Mouse (Mus musculus) CH12.LX (cell line): ENCODE measurements at regions not wholly inside any gene's neighbourhood (a gene's known extent, or its start where the extent isn't known, plus 50 kb on each side); places are given as distances from the start of the nearest gene placed in this dataset.

Source experiments
- DNase-seq: peaks from one replicate; pipeline ENCODE4 v3.0.0-alpha.2; 2013; ENCODE audit errors: extremely low read depth
- H3K27ac ChIP-seq: 2 replicates; pipeline ENCODE4 v1.5.1; 2012; ENCODE audit warnings: low read depth, mild to moderate bottlenecking, control low read depth, moderate library complexity; ENCODE audit not compliant: insufficient read depth
- H3K27me3 ChIP-seq: replicated peaks from 2 replicates; pipeline ENCODE3; 2012; ENCODE audit warnings: inconsistent platforms
- H3K36me3 ChIP-seq, 2 experiments: replicated peaks in 1 of 2; 2 replicates each; pipeline versions ENCODE3 to v1.6.1; 2012; ENCODE audit warnings: inconsistent platforms in 1 of 2, low read length in 1 of 2, mild to moderate bottlenecking in 1 of 2, mixed read lengths in 1 of 2, moderate library complexity in 1 of 2; ENCODE audit not compliant: control insufficient read depth in 1 of 2, insufficient read depth in 1 of 2
- H3K4me1 ChIP-seq, 2 experiments: 2 replicates each; pipeline ENCODE4 v1.6.1; 2012; ENCODE audit warnings: inconsistent platforms in 1 of 2, moderate library complexity in 1 of 2; ENCODE audit not compliant: insufficient read depth in 2 of 2, control insufficient read depth in 1 of 2
- H3K4me2 ChIP-seq: 2 replicates; pipeline ENCODE4 v1.6.1; 2012; ENCODE audit warnings: low read depth, mild to moderate bottlenecking, control low read depth; ENCODE audit not compliant: poor library complexity, insufficient read depth, severe bottlenecking
- H3K4me3 ChIP-seq, 3 experiments: fragments of 150-350 bp in 1 of 3; sonication (generic) in 1 of 3; replicated peaks in 1 of 3; 2 replicates each; pipeline versions ENCODE3 to v1.5.1; 2011 to 2012; ENCODE audit warnings: low read depth in 2 of 3, low read length in 2 of 3, mild to moderate bottlenecking in 2 of 3, moderate library complexity in 2 of 3, control low read depth in 1 of 3, improper control_type of control experiment in 1 of 3, inconsistent platforms in 1 of 3, mixed read lengths in 1 of 3; ENCODE audit not compliant: poor library complexity in 1 of 3
- H3K79me2 ChIP-seq: replicated peaks from 2 replicates; pipeline ENCODE4 v1.6.1; 2012; ENCODE audit warnings: mild to moderate bottlenecking, moderate library complexity; ENCODE audit not compliant: control insufficient read depth, poor library complexity, insufficient read depth, severe bottlenecking; ENCODE audit errors: extremely low read depth
- H3K9ac ChIP-seq: 2 replicates; pipeline ENCODE4 v1.6.1; 2012; ENCODE audit warnings: low read depth, mild to moderate bottlenecking, control low read depth, moderate library complexity; ENCODE audit not compliant: insufficient read depth
- H3K9me3 ChIP-seq: replicated peaks from 2 replicates; pipeline ENCODE3; 2012; ENCODE audit warnings: low read length, inconsistent platforms, mixed read lengths
- BHLHE40 ChIP-seq: IDR thresholded peaks from 2 replicates; pipeline ENCODE4 v1.6.1; 2011; ENCODE audit warnings: mild to moderate bottlenecking, low read depth, low read length, improper control_type of control experiment
- CHD1 ChIP-seq: IDR thresholded peaks from 2 replicates; pipeline ENCODE4 v1.6.1; 2012; ENCODE audit warnings: low read depth, low read length, improper control_type of control experiment, inconsistent platforms
- CHD2 ChIP-seq: IDR thresholded peaks from 2 replicates; pipeline ENCODE4 v1.6.1; 2011; ENCODE audit warnings: low read length, improper control_type of control experiment
- ELF1 ChIP-seq: IDR thresholded peaks from 2 replicates; pipeline ENCODE4 v1.6.1; 2014; ENCODE audit warnings: low read depth, mild to moderate bottlenecking, inconsistent platforms, low read length, improper control_type of control experiment
- ETS1 ChIP-seq: conservative IDR thresholded peaks from 2 replicates; pipeline ENCODE4 v1.6.1; 2012; ENCODE audit warnings: low read depth, mild to moderate bottlenecking, inconsistent platforms, low read length, improper control_type of control experiment, moderate library complexity
- GABPA ChIP-seq: IDR thresholded peaks from 2 replicates; pipeline ENCODE4 v1.6.1; 2012; ENCODE audit warnings: low read depth, low read length, improper control_type of control experiment, inconsistent platforms; ENCODE audit not compliant: insufficient replicate concordance
- IRF4 ChIP-seq: IDR thresholded peaks from 2 replicates; pipeline ENCODE4 v1.6.1; 2014; ENCODE audit warnings: low read depth, mild to moderate bottlenecking, inconsistent platforms, low read length, improper control_type of control experiment
- JUN ChIP-seq: IDR thresholded peaks from 2 replicates; pipeline ENCODE4 v1.6.1; 2011; ENCODE audit warnings: low read depth, mild to moderate bottlenecking, low read length, improper control_type of control experiment, moderate library complexity; ENCODE audit not compliant: insufficient read depth
- JUND ChIP-seq: conservative IDR thresholded peaks from 2 replicates; pipeline ENCODE4 v1.6.1; 2011; ENCODE audit warnings: low read depth, low read length, improper control_type of control experiment
- KAT2A ChIP-seq: IDR thresholded peaks from 2 replicates; pipeline ENCODE4 v1.6.1; 2012; ENCODE audit warnings: low read length, improper control_type of control experiment, inconsistent platforms; ENCODE audit not compliant: insufficient replicate concordance
- MAFK ChIP-seq: IDR thresholded peaks from 2 replicates; pipeline ENCODE4 v1.6.1; 2011; ENCODE audit warnings: low read length, improper control_type of control experiment; ENCODE audit not compliant: insufficient replicate concordance
- MAZ ChIP-seq: IDR thresholded peaks from 2 replicates; pipeline ENCODE4 v1.6.1; 2012; ENCODE audit warnings: low read depth, mild to moderate bottlenecking, inconsistent platforms, low read length, improper control_type of control experiment, moderate library complexity
- MXI1 ChIP-seq: IDR thresholded peaks from 2 replicates; pipeline ENCODE4 v1.6.1; 2011; ENCODE audit warnings: mild to moderate bottlenecking, low read depth, low read length, improper control_type of control experiment
- MYC ChIP-seq: IDR thresholded peaks from 2 replicates; pipeline ENCODE4 v1.6.1; 2011; ENCODE audit warnings: low read depth, mild to moderate bottlenecking, improper control_type of control experiment, low read length
- NELFE ChIP-seq: IDR thresholded peaks from 2 replicates; pipeline ENCODE4 v1.6.1; 2011; ENCODE audit warnings: low read depth, low read length, improper control_type of control experiment
- NRF1 ChIP-seq: IDR thresholded peaks from 2 replicates; pipeline ENCODE4 v1.6.1; 2014; ENCODE audit warnings: low read depth, mild to moderate bottlenecking, inconsistent platforms, low read length, improper control_type of control experiment, moderate library complexity
- PAX5 ChIP-seq: IDR thresholded peaks from 2 replicates; pipeline ENCODE4 v1.6.1; 2012; ENCODE audit warnings: low read length, inconsistent platforms, mixed read lengths
- POLR2A ChIP-seq: IDR thresholded peaks from 2 replicates; pipeline ENCODE4 v1.6.1; 2011; ENCODE audit warnings: low read depth, mild to moderate bottlenecking, improper control_type of control experiment, low read length
- POLR2AphosphoS2 ChIP-seq: IDR thresholded peaks from 2 replicates; pipeline ENCODE4 v1.6.1; 2011; ENCODE audit warnings: low read depth, low read length, improper control_type of control experiment
- RAD21 ChIP-seq: IDR thresholded peaks from 2 replicates; pipeline ENCODE4 v1.6.1; 2011; ENCODE audit warnings: low read depth, mild to moderate bottlenecking, low read length, improper control_type of control experiment, moderate library complexity
- RCOR1 ChIP-seq: conservative IDR thresholded peaks from 2 replicates; pipeline ENCODE4 v1.6.1; 2012; ENCODE audit warnings: low read depth, mild to moderate bottlenecking, inconsistent platforms, low read length, improper control_type of control experiment
- SIN3A ChIP-seq: IDR thresholded peaks from 2 replicates; pipeline ENCODE4 v1.6.1; 2012; ENCODE audit warnings: low read length, improper control_type of control experiment, inconsistent platforms
- SMC3 ChIP-seq: IDR thresholded peaks from 2 replicates; pipeline ENCODE4 v1.6.1; 2011; ENCODE audit warnings: low read depth, low read length, improper control_type of control experiment
- TBP ChIP-seq: conservative IDR thresholded peaks from 2 replicates; pipeline ENCODE4 v1.6.1; 2011; ENCODE audit warnings: low read depth, low read length, improper control_type of control experiment
- UBTF ChIP-seq: IDR thresholded peaks from 2 replicates; pipeline ENCODE4 v1.6.1; 2012; ENCODE audit warnings: low read depth, mild to moderate bottlenecking, inconsistent platforms, low read length, improper control_type of control experiment, moderate library complexity
- USF1 ChIP-seq: IDR thresholded peaks from 2 replicates; pipeline ENCODE4 v1.6.1; 2014; ENCODE audit warnings: low read depth, mild to moderate bottlenecking, inconsistent platforms, low read length, improper control_type of control experiment
- USF2 ChIP-seq: conservative IDR thresholded peaks from 2 replicates; pipeline ENCODE4 v1.6.1; 2011; ENCODE audit warnings: low read depth, low read length, improper control_type of control experiment
- ZC3H11A ChIP-seq: IDR thresholded peaks from 2 replicates; pipeline ENCODE4 v1.6.1; 2012; ENCODE audit warnings: low read depth, mild to moderate bottlenecking, inconsistent platforms, low read length, improper control_type of control experiment
- ZMIZ1 ChIP-seq: IDR thresholded peaks from 2 replicates; pipeline ENCODE4 v1.6.1; 2012; ENCODE audit warnings: low read depth, mild to moderate bottlenecking, inconsistent platforms, low read length, improper control_type of control experiment
- dilution Hi-C: fragments of 300-500 bp; cut with MboI; formaldehyde crosslinking; loops from 2 replicates; pipeline ENCODE4 v1.14.3; 2020; ENCODE audit warnings: low sequenced_read_pairs; ENCODE audit not compliant: extremely low pct_unique_long_range_greater_than_20kb, extremely low pct_ligation_motif_present
- in situ Hi-C: fragments of 300-500 bp; cut with MboI; formaldehyde crosslinking; loops from 3 replicates; pipeline ENCODE4 v1.14.3; 2019; ENCODE audit warnings: low sequenced_read_pairs, low pct_ligation_motif_present, low pct_unique_long_range_greater_than_20kb, mixed read lengths

GRCm38 (mm10) chr4:75386271-75386938 is 108.3 kb upstream of the Dmac1 start:
- Histone ChIP-seq H3K9ac (no peak overlapping the region), H3K27me3 (no peaks in the 10 kb centered on the region), H3K4me1 (no peaks in the 10 kb centered on the region), H3K36me3 (no peaks in the 10 kb centered on the region), H3K27ac (no peak overlapping the region), H3K4me3 (no peak overlapping the region), H3K79me2 (no peaks in the 10 kb centered on the region), H3K4me2 (no peak overlapping the region), H3K9me3 (peaks cover 7% of the 10 kb centered on the region)
- no peak for DNase-seq
- in situ Hi-C loops, result no loop called here
- TF ChIP-seq MAZ (no peak), RAD21 (no peak), RCOR1 (no peak), MXI1 (no peak), TBP (no peak), POLR2A (no peak), MYC (no peak), SIN3A (no peak), POLR2AphosphoS2 (no peak), USF2 (no peak), JUND (no peak), NRF1 (no peak), CHD2 (no peak), ELF1 (no peak), CHD1 (no peak), USF1 (no peak), NELFE (no peak), MAFK (no peak), PAX5 (no peak), JUN (no peak)
- dilution Hi-C loops, result no loop called here

GRCm38 (mm10) chr4:75359496-75359895 is 81.4 kb upstream of the Dmac1 start:
- Histone ChIP-seq H3K9ac (no peak overlapping the region), H3K27ac (no peak overlapping the region), H3K79me2 (no peaks in the 10 kb centered on the region), H3K9me3 (peaks cover 2% of the 10 kb centered on the region), H3K36me3 (no peaks in the 10 kb centered on the region), H3K4me3 (no peak overlapping the region), H3K27me3 (no peaks in the 10 kb centered on the region), H3K4me1 (no peaks in the 10 kb centered on the region), H3K4me2 (no peak overlapping the region)
- dilution Hi-C loops (no loop called here), in situ Hi-C loops (no loop called here)
- no peak for DNase-seq
- TF ChIP-seq MAZ (no peak), BHLHE40 (no peak), PAX5 (no peak), KAT2A (no peak), ETS1 (no peak), ZMIZ1 (no peak), RCOR1 (no peak), IRF4 (no peak), JUN (no peak), MXI1 (no peak), CHD2 (no peak), NRF1 (no peak), POLR2AphosphoS2 (no peak), NELFE (no peak), SMC3 (no peak), USF2 (no peak), UBTF (no peak), GABPA (no peak), ZC3H11A (no peak)
